Mouse (Mus musculus) activated CD4-positive, CD25-positive, alpha-beta regulatory T cell, adult 4 months (primary cell): ENCODE measurements around the gene Fat3. TPM values are rescaled to one million over a fixed set of nuclear protein-coding genes. Genes with fewer than 3 reads are reported as not detected.

ENCODE experiments used
- ATAC-seq: one replicate; pipeline ENCODE4 v1.8.0; 2017
- polyA plus RNA-seq, 2 experiments: library from polyadenylated mRNA; unstranded; fragments of 100-300 nt; shearing (Covaris generic); gene quantifications; one replicate each; pipeline ENCODE4 v1.2.1; 2017

The Fat3 gene
- polyA plus RNA-seq, 2 experiments from 2014 or later, result 0.13 to 0.29 TPM

GRCm38 (mm10) chr9:16114821-16115485 lies 386.1 kb downstream of the Fat3 start:
- ATAC-seq, result no peak

- ATAC-seq, result no peak
Measured at GRCm38 (mm10) chr9:16113936-16114642, 387.0 kb downstream of the Fat3 start.

- no peak for ATAC-seq
Measured at GRCm38 (mm10) chr9:16107900-16108299, 393.2 kb downstream of the Fat3 start.

- ATAC-seq, result no peak
Measured at GRCm38 (mm10) chr9:16107386-16107785, 393.7 kb downstream of the Fat3 start.

GRCm38 (mm10) chr9:16098553-16098952 lies 402.5 kb downstream of the Fat3 start:
- ATAC-seq, result no peak

- ATAC-seq, result no peak
Measured at GRCm38 (mm10) chr9:16093047-16093668, 407.9 kb downstream of the Fat3 start.

- ATAC-seq, result no peak
Measured at GRCm38 (mm10) chr9:16092051-16092967, 408.8 kb downstream of the Fat3 start.

- ATAC-seq, result no peak
Measured at GRCm38 (mm10) chr9:16079292-16079691, 421.8 kb downstream of the Fat3 start.

- no peak for ATAC-seq
Measured at GRCm38 (mm10) chr9:16074664-16075063, 426.4 kb downstream of the Fat3 start.

GRCm38 (mm10) chr9:16074116-16074515 lies 427.0 kb downstream of the Fat3 start:
- no peak for ATAC-seq

GRCm38 (mm10) chr9:16063447-16063846 lies 437.6 kb downstream of the Fat3 start:
- no peak for ATAC-seq

GRCm38 (mm10) chr9:16062472-16062871 lies 438.6 kb downstream of the Fat3 start:
- ATAC-seq, result no peak

GRCm38 (mm10) chr9:16046686-16047085 lies 454.4 kb downstream of the Fat3 start:
- ATAC-seq, result no peak

GRCm38 (mm10) chr9:16037375-16037774 lies 463.7 kb downstream of the Fat3 start:
- no peak for ATAC-seq

GRCm38 (mm10) chr9:16036346-16036745 lies 464.7 kb downstream of the Fat3 start:
- no peak for ATAC-seq

GRCm38 (mm10) chr9:16029715-16030285 lies 471.3 kb downstream of the Fat3 start:
- ATAC-seq, result no peak

- no peak for ATAC-seq
Measured at GRCm38 (mm10) chr9:16029066-16029465, 472.0 kb downstream of the Fat3 start.

- no peak for ATAC-seq
Measured at GRCm38 (mm10) chr9:16028394-16028911, 472.6 kb downstream of the Fat3 start.

- no peak for ATAC-seq
Measured at GRCm38 (mm10) chr9:16026054-16026453, 475.0 kb downstream of the Fat3 start.

- no peak for ATAC-seq
Measured at GRCm38 (mm10) chr9:16024706-16025105, 476.4 kb downstream of the Fat3 start.

- no peak for ATAC-seq
Measured at GRCm38 (mm10) chr9:16014115-16014514, 487.0 kb downstream of the Fat3 start.

- ATAC-seq, result no peak
Measured at GRCm38 (mm10) chr9:16011382-16011781, 489.7 kb downstream of the Fat3 start.
